Comparison of ENCODE assay signal across 8 mouse cellular contexts in the genomic region with DNA sequence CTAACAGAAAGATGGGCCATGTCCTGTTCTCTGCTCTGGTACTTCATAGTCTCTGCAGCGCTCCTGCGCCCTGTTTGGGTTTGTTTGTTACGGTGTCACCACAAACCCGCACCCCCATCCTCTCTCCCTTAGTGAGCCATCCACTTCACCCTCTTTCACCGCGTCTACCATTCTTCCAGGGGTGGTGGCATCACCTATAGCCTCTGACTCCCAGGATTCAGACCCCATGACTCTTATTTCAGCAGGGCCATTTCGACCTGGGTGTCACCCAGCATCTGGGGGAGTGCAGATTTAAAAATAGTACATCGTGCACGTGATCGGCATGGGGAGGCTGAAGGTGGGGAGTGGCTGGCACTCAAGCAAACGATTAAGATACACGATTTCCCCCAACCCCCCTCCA. TPM values are rescaled to one million over a fixed set of nuclear protein-coding genes. Genes with fewer than 3 reads are reported as not detected.
DNase-seq lines count a peak whose midpoint lies in the region; ATAC-seq and TF ChIP-seq lines count a peak whose summit lies in the region.

No protein-coding gene starts in this region.

- H3K4me1 ChIP-seq in liver, adult 2 months (ENCODE audit: control insufficient read depth, insufficient read depth, low read length): no peaks in the 10 kb centered on the region; the same call in 1 of the 2 replicates
- peaks cover 12% of the 10 kb centered on the region for H3K4me1 ChIP-seq in heart, embryonic 12.5 days (replicated peaks)
- H3K4me1 ChIP-seq in neural tube, embryonic 14.5 days (ENCODE audit: control insufficient read depth, insufficient read depth, low read length): peaks cover 6% of the 10 kb centered on the region

- H3K9me3 ChIP-seq in heart, embryonic 12.5 days (replicated peaks): no peaks in the 10 kb centered on the region
- no peaks in the 10 kb centered on the region for H3K9me3 ChIP-seq in neural tube, embryonic 14.5 days (ENCODE audit: control insufficient read depth, low read length)

- TF ChIP-seq POLR2A in liver, adult 2 months (IDR thresholded peaks at IDR 0.05; ENCODE audit: extremely low read depth, insufficient read depth, low read length): no peak

- H3K27ac ChIP-seq in liver, adult 2 months (replicated peaks; ENCODE audit: insufficient read depth, low read depth, low read length): no peak overlapping the region
- H3K27ac ChIP-seq in heart, embryonic 12.5 days (ENCODE audit: poor library complexity, severe bottlenecking): peak overlapping the region; percentile 81; the same call in 1 of the 2 replicates
- H3K27ac ChIP-seq in neural tube, embryonic 14.5 days (ENCODE audit: low read depth, low read length): peak overlapping the region; percentile 89

- H3K79me2 ChIP-seq in liver, adult 2 months (ENCODE audit: control insufficient read depth, insufficient read depth, low read length): no peaks in the 10 kb centered on the region

- peak overlapping the region; percentile 86 for H3K4me2 ChIP-seq in heart, embryonic 12.5 days
- H3K4me2 ChIP-seq in neural tube, embryonic 14.5 days (ENCODE audit: low read depth, low read length): peak overlapping the region; percentile 60

- H3K9ac ChIP-seq in liver, adult 2 months (ENCODE audit: low read depth, low read length): peak overlapping the region; percentile 40; the same call in 1 of the 2 replicates
- peak overlapping the region; percentile 81 for H3K9ac ChIP-seq in heart, embryonic 12.5 days
- peak overlapping the region; percentile 78 for H3K9ac ChIP-seq in neural tube, embryonic 14.5 days (replicated peaks; ENCODE audit: low read depth, low read length)

- 7% methylated on average over 12 of the region's 12 CpGs for WGBS in liver, adult 2 months
- WGBS in heart, embryonic 12.5 days: 1% methylated on average over 12 of the region's 12 CpGs
- WGBS in neural tube, embryonic 14.5 days: 2% methylated on average over 12 of the region's 12 CpGs

- no peaks in the 10 kb centered on the region for H3K36me3 ChIP-seq in liver, adult 2 months (ENCODE audit: control insufficient read depth, insufficient read depth, low read length)
- H3K36me3 ChIP-seq in heart, embryonic 12.5 days: no peaks in the 10 kb centered on the region
- no peaks in the 10 kb centered on the region for H3K36me3 ChIP-seq in neural tube, embryonic 14.5 days (ENCODE audit: control insufficient read depth, insufficient read depth, low read length)

- no peak for DNase-seq in liver, adult 2 months (ENCODE audit: extremely low read depth, low read depth, low spot score)
- DNase-seq in liver: no peak
- peak; percentile 63 to 65 for DNase-seq in cerebellum, postnatal 25 days
- DNase-seq in left cerebral cortex, postnatal 36 days (ENCODE audit: low spot score in 2 of 2): peak; percentile 45 to 57
- DNase-seq in urinary bladder, adult 2 months (ENCODE audit: low spot score): no peak

- H3K4me3 ChIP-seq in liver, adult 2 months (ENCODE audit: insufficient read depth, low read depth, low read length): peak overlapping the region; percentile 61
- peak overlapping the region; percentile 75 for H3K4me3 ChIP-seq in heart, embryonic 12.5 days
- peak overlapping the region; percentile 70 for H3K4me3 ChIP-seq in neural tube, embryonic 14.5 days (ENCODE audit: low read depth, low read length)

- no peak for TF ChIP-seq CTCF in liver, adult 2 months (IDR thresholded peaks at IDR 0.05; ENCODE audit: low read depth, low read length)

- peaks cover 11% of the 10 kb centered on the region for H3K27me3 ChIP-seq in liver, adult 2 months (ENCODE audit: control insufficient read depth, insufficient read depth, low read length)
- no peaks in the 10 kb centered on the region for H3K27me3 ChIP-seq in heart, embryonic 12.5 days (replicated peaks)
- no peaks in the 10 kb centered on the region for H3K27me3 ChIP-seq in neural tube, embryonic 14.5 days (ENCODE audit: control insufficient read depth, insufficient read depth, low read length)

- 0 out of 2 replicates have a peak, but pooled peaks have one; percentile 16 for ATAC-seq in heart, embryonic 12.5 days (ENCODE audit: insufficient number of reproducible peaks, low FRiP score)
- peak; percentile 13 for ATAC-seq in neural tube, embryonic 14.5 days (ENCODE audit: low read depth)
- no peak for ATAC-seq in CD4-positive, CD25-positive, alpha-beta regulatory T cell, adult 4 months

- intact Hi-C loops in left cerebral cortex, postnatal 36 days (cut with DNase I): loop anchor here (5.0 to 10.0 kb wide), 6 partner anchors 91 to 769 kb away; partner anchors contain the start of genes Adamts6 and Cwc27

RNA-seq across cellular contexts. Expression of gene Rgs7bp, which starts 1.1 kb away (rescaled TPM):
- 0.46 and 0.47 TPM in 2 replicates for total RNA-seq in liver, adult 2 months (2014; rRNA removed)
- polyA plus RNA-seq in liver, adult 2 months (2012; rRNA removed): 0.05 and 0.12 TPM in 2 replicates
- 3.5 and 3.6 TPM in 2 replicates for polyA plus RNA-seq in heart, embryonic 12.5 days (2016; fragmentation: Nextera tagmentation; extraction: Ambion mirVana)
- total RNA-seq in left cerebral cortex, postnatal 36 days (2021): 100 to 1,000 TPM; 162 to 169 TPM
- 10.6 and 14.9 TPM in 2 replicates for polyA plus RNA-seq in neural tube, embryonic 14.5 days (2014; fragmentation: Nextera tagmentation; extraction: Ambion mirVana)
- polyA plus RNA-seq in urinary bladder, adult 2 months (2012; rRNA removed): 12.7 and 16.2 TPM in 2 replicates
- not detected for polyA plus RNA-seq in CD4-positive, CD25-positive, alpha-beta regulatory T cell, adult 4 months (2017; shearing (Covaris generic))

RNA-seq across cellular contexts. Expression of gene 4933425L06Rik, which starts 28.3 kb away (rescaled TPM):
- not detected in 2 replicates for total RNA-seq in liver, adult 2 months (2014; rRNA removed)
- polyA plus RNA-seq in liver, adult 2 months (2012; rRNA removed): not detected in 2 replicates
- not detected in 2 replicates for polyA plus RNA-seq in heart, embryonic 12.5 days (2016; fragmentation: Nextera tagmentation; extraction: Ambion mirVana)
- total RNA-seq in left cerebral cortex, postnatal 36 days (2021): not detected
- not detected in 2 replicates for polyA plus RNA-seq in neural tube, embryonic 14.5 days (2014; fragmentation: Nextera tagmentation; extraction: Ambion mirVana)
- polyA plus RNA-seq in urinary bladder, adult 2 months (2012; rRNA removed): not detected in 2 replicates
- not detected for polyA plus RNA-seq in CD4-positive, CD25-positive, alpha-beta regulatory T cell, adult 4 months (2017; shearing (Covaris generic))

Comparison
In these comparisons a context has a peak if more than half of its experiments do, and no peak if none do; other contexts are left out.
1. DNase-seq: peak in cerebellum, postnatal 25 days (2 of 2) and left cerebral cortex, postnatal 36 days (2 of 2); none in liver, adult 2 months (single experiment), liver (single experiment) and urinary bladder, adult 2 months (single experiment).
2. Peak in every context shown above with its lines, with median percentiles within 50 percentile points of each other: H3K4me3 ChIP-seq and H3K9ac ChIP-seq.